Mouse (Mus musculus) ovary, postnatal 36 days (tissue): Measurements from ENCODE around the gene Ncf1.

Experiments used
- DNase-seq: peaks from one replicate; pipeline ENCODE4 v3.0.0; 2022; ENCODE audit warnings: low spot score, mixed read lengths

Ncf1 gene

DNA sequence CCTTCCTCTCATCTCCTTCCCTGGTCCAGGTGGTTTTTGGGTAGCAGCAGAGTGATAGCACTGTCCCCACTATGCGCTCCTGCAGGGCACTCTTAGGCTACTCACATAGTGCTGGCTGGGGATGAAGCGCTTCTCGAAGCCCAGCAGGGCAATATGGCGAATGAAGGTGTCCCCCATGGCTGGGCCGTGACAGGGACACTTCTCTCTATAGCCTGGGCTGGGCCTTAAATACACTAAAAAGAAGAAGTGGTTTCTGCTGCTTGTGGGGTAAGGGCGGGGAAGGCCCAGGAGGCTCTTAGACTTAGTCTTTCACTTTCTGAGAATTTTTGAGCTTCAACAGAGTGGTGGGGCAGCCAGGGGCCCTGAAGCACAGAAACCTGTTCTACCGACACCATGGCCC is at the start of gene Ncf1:
Gene Ncf1, minus strand, starts transcription at position 235 of the 400 bp plus-strand sequence.
- no peak for DNase-seq

DNA sequence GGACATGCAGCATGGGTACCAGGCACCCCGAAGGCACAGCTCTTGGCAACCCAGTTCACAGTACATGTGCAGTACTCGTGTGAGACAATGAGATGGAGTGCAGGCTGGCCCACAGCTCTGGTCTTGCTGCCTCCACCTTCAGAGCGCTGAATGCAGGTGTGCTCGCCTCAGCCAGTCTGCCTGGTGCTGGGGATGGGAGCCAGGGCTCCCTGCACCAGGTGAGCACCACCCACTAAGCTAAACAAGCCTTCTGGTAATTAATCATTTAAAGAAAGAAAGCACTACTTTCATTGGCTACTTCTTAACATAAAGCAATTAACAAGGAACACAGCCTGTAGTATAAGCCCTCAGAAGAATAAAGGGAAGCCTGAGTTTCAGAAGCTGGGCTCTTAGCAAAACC is 47.7 kb upstream of the Ncf1 start:
- DNase-seq = no peak

DNA sequence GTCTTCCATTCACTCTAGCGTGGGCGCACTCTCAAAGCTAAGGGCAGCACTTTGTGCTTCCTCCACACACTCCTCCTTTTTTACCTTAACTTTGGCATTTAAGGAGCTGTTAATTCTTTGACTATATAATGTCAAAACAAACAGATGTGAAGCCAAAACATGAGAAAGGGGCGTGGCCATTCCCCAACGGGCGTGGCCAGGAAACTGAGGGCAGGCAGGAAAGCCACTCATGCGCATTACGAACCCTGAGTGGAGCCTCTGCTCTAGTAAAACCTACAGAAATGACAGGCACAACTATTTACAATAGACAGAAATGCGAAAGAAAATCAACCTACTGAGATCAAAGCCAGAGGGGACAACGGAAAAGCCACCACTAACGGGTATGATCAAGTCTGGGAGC is 46.1 kb upstream of the Ncf1 start:
- DNase-seq = no peak

DNA sequence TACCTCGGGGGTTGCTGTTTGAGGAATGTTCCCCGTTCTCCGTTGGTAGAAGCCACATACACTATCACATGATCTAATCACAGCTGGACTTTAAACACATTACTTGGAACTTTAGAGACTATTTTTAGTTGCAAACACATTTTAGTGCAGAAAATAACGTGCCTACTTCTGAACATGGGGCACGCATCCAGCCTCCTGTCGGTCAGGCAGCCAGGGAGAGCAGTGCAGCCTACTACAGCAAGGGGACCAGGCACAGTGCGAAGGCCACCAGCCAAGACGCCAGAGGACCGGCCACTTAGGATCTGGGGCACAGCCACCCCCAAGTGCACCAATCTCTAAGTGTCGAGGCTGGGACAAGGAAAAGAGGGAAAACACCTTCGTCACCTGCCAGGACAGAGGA is 45.6 kb upstream of the Ncf1 start:
- no peak for DNase-seq

DNA sequence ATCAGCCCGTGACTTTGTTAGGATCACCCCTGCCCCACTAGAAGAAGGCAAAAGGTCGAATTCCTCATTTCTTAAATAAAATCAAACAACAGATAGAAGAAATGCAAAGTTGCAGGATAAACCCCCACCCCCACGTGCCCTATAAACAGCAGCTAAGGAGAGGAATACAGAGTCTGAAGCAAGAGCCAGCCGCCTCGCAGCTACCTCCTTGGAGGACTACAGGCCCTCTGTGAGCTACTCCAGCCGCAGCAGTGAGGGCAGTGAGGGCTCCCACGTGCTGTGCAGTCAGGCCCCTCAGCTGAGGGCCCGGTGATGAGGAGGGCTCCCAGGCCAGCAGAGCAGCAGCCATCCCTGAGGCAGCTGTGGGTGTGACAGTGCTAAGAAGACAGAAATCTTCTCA is 44.3 kb upstream of the Ncf1 start:
- DNase-seq = no peak

DNA sequence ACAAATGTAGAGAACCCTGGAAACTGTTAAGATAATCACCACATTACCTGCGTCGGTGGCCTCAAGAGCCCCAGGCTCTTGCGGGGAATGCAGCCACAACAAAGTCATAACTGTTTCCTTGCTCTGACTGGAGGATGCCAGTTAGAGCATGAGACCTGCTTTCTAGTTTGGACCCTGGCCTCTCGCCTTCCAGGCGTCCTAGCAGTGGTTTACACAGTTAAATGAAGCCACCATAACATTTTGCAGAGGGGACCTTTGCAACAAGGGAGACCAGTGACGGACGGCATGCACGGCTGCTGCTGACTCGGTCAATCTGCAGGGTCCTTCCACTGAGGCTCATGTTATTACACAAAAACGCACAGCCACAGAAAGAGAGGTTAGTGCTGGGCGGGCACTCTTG is 43.3 kb upstream of the Ncf1 start:
- DNase-seq = no peak

DNA sequence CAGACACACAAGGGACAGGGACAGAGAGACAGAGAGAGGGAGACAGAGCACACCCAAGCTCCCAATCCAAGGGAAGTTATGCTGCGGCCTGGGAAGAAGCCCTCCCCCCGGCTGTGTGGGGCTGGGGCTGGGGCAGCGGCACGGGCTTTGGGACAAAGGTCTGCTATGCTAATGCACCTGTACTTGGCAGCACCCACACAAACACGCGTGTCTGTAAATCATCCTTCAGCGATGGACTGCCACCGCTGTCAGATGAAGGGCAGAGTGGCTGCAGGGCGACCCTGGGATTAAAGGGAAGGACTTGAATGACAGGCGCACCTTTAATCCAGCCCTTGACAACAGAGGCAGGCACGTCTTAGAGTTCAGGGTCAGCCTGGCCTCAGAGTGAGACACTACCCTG is 42.0 kb upstream of the Ncf1 start:
- no peak for DNase-seq

DNA sequence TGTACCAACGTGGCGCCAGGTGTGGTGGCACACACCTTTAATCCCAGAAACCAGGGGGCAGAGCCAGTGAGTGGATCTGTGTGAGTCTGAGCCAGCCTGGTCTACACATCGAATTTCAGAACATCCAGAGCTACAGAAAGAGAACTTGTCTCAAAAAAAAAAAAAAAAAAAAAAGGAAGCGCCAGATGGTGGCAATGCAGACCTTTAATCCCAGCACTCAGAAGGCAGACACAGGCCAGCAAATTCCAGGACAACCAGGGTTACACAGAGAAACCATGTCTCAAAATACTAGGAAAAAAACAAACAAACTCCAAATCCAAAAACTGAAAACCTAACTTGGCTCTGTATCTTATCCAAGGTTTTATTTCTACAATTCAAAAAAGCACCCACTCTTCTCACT is 41.1 kb upstream of the Ncf1 start:
- DNase-seq = no peak

DNA sequence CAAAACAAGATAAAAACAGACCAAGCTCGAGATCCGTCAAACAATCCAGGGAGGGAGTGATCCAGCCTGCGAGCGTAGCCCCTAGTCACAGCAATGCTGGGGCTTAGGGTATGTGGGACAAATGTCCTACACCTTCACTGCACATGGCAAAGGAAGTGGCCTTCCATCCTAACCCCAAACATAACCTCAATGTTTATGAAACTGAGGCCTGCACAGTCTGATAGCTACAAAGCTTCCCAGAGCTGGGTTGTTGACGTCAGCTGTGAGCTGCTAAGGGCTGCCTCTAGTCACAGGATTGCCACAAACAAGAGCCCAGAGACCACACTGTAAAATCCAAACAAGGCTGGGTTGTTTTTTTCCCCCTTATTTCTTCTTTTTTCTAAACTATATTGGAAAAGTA is 40.3 kb upstream of the Ncf1 start:
- no peak for DNase-seq

DNA sequence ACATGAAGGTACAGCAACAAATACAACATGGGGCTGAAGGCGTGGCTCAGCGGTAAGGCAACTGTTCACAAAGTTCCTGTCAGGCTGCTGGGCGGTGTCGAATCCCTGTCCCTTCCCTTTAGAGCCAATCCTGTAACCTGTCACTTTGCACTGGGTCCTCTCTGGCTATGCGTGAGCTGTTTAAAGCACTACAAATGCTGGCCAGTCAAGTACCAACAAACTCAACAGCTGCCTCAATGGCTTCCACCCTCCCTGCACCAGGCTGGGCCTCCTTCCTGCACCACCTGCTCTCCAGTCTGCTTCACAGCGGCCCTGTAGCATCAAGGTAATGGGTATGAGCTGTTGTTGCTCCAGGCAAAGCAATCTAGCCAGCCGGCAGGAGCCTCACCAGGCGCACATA is 39.3 kb upstream of the Ncf1 start:
- DNase-seq = no peak

DNA sequence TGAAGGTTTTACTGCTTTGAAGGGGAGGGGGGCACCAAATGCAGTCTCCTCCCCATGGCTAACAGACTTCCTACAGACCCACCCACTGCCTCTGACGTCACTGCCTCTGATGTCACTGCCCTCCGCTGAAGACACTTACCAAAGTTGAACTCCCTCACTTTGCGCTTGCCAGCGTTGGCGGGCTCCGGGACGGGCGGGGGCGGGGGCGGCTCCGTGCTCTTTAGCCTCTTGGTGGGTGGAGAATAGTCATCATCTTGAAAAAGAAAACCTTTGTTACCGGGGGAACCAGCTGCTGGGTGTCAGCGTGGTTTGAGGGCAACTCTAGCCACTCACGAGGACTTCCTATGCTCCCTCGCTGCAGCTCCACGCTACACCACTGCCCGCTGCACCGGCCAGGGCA is 37.0 kb upstream of the Ncf1 start:
- DNase-seq = no peak

DNA sequence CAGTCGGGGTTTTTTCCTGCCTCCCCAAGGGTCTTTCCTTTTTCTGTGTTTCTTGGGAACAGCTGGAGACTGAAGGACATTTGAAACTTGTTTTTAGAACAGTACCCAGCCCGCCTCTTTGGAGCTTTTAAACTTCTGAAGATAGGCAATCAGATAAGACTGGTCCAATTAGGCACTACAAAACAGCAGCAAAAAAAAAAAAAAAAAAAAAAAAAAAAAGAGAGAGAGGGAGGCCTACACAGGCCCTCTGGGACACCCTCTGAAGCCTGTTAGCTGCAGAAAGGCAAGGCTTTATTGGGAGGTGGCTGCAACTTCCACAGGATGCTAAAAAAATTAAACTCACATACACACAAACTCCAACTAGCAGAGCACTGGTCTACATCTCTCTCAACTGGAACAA is 36.5 kb upstream of the Ncf1 start:
- DNase-seq = no peak

DNA sequence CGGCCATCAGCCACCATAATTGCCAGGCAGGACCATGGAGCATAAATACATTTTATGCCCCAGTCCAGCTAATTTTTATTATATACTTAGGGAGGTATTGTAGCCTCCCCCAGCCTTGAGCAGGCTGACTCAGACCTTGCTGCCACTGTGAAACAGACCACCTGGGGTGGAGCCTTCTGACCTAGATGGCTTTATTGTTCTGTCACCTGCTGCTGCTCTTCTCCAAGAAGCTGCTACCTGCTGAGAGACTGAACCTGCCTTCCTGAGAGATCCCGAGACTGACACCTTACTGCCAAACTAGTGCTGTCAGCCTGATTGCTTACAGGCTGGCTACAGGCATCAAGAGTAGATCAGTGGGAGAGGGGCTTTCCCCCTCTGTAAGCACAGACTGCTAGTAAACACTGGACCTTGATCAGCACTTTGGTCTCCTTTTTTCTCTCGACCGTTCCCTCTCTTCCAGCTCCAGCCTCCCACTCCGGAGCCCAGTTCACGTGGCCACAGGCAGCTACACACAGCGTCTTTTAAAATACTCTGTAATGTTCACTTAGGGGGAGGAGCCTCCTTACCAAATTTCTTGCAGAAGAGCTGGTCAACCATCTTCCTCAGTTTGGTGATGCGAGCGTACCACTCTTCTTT is 30.7 kb upstream of the Ncf1 start:
- no peak for DNase-seq

DNA sequence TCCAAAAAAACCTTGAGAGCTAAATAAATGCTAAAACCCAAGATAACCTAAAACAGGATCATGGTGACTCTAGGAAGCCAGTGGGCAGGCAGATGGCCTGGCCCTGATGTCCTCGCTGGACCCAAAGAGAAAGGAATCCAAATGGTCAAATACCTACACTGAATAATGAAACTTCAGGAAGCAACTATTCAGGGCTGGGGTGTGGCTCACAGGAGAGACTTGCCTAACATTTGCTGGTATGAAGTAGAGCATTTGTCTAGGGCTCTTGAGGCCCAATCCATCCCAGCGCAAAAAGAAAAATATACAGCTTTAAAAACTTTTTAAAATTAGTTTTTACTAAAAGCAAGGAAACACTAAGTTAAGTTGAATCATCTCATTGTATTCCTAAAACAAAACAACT is 29.5 kb upstream of the Ncf1 start:
- no peak for DNase-seq

DNA sequence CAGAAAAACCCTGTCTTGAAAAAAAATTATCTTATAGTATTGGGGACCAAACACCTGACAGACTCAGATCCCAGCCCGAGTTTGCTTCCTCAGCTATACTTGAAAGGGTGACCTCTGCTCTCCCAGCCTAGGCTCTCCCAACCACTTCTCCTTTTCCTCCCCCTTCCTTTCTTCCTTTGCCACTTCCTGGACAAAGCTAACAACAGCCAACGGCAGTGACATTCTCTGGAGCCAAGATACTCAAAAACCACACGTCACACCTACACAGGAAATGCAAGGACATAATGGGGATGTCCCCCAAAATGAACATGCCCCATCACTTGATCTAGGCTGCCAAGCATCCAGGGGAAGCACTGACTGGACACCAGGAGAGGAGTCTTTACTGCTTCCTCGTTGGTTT is 29.0 kb upstream of the Ncf1 start:
- no peak for DNase-seq

DNA sequence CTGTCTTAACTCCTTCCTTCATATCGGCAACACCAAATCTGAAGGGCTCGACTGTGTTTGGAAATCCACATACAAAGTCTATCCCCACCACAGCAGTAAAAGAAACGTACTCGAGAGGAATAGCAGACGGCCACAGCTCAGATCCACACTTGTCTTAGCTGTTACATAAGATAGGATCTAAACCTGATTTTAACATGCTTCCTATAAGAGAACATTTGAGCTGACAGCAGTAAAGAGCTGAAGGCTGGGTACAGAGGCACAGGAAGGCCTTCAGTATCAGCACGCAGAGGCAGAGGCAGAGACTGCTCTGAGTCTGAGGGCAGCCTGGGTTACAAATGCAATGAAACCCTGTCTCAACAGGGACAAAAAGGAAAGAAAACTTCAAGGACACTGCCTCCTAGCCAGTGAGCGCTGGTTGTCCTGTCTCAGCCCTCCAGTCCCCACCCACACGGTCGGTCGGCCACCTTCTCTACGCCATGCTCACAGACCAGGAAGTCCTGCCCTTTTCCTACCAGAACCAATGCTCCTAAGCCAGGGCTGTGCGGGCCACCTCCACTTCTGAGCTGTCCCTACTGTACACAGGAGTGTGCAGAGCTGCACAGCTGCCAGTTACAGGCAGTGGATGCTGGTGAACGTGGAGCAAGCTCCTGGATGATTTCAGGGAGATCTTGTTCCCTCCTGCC is 28.1 kb upstream of the Ncf1 start:
- no peak for DNase-seq

DNA sequence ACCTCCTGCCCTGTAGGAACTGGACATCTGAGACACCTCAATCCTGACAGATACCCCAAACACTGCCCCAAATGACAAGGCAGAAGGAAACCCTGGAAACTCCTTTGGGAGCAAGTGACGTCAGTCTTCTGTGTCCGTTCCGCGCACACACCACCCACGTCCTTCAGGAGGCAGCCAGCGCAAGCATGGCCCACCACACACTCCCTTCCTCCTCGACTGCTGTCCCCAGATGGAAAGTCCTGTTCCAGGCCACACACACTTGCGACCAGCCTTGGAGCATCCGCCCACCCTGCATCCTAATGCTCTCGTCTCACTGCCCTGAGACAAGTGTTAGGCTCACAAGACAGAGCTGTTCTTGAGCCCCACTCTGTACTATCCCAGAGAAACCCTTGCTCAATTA is 25.9 kb upstream of the Ncf1 start:
- no peak for DNase-seq

DNA sequence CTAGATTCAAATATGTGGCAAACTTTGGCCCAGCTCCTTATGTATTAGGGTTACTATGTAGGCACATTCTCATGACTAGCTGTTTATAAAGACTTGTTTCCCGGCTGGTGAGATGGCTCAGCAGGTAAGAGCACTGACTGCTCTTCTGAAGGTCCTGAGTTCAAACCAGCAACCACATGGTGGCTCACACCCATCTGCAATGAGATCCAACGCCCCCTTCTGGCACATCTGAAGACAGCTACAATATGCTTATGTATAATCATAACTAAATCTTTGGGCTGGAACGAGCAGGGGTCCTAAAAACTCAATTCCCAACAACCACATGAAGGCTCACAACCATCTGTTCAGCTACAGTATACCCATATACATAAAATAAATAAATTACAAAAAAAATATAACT is 24.4 kb upstream of the Ncf1 start:
- DNase-seq = no peak

DNA sequence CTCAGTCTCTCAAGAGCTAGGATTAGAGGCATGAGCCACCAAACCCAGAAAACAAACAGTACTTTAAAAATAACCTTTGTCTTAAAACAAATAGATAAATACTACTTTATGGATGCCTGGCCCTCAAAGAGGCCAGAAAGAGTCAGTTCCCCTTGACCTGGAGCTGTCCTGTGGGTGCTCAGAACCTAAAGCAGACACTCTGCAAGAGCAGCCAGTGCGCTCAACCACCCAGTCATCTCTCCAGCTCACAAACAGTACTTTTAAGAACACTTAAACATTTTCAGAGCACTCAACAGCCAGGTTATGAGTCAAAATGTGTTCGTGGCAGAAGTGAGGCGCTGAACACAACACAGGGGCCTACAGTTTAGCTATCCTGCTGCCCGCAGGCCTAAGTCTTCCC is 21.7 kb upstream of the Ncf1 start:
- no peak for DNase-seq

DNA sequence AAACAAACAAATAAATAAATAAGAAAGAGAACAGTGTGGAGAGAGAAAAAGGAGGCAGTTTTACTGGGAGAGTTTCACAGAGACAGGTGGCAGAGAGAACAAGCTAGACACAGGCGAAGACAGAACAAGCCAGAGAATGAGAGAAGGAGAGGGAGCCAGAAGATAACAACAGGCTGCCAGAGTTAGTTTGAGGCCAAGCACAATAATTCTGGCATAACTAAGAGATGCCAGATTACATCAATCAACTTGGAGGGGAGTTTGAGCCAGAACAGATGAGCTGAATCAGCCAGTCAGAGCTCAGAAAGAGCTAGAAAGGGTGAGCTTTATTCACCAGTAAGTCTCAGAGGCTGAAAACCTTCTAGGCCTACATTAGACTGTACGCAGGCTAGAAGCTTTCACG is 21.2 kb upstream of the Ncf1 start:
- no peak for DNase-seq

DNA sequence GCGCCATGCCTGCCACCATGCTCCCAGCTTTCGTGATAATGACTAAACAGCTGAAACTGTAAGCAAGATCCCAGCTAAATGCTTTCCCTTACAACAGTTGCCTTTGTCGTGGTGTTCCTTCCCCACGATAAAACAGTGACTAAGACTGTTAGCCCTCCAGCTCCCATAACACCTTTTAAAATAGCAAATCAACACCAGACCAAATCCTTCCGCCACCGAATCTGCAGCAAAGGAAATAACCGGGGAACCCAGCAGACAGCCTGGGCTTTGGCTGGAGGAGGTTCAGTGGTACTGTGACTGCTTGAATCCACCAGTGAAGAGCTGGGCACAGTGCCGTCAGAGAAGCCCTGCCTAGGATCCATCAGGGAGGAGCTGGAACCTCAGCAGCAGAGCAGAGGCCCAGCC is 19.8 kb upstream of the Ncf1 start:
- no peak for DNase-seq

DNA sequence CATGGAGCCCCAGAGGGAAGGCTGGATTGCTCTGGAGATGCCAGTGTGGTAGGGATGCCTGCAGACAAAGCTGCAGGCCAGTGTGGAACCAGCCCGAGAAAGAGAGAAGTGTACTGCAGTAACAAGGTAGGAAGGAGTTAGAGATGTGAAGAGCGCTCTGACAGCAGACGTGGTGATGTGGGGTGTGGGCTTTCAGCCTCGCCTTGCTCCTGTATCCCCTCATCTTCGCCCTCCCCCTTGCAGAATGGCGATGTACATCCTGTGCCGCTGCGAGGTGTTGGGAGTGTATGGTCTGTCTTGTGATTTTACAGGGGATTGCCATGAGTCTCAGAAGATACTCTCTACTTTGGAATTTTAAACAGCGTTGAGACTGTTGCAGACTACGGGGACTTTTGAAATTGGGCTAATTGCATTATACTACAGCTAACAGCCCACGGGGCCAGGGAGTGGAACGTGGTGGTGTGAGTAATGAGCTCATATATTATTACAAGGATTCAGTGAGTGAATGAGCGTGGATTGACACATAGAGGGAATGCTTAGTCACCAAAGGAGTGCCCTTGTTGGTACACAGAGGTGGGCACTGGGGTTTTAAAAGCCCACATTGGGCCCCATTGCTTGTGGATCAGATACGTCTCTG is 19.3 kb upstream of the Ncf1 start:
- DNase-seq = no peak

DNA sequence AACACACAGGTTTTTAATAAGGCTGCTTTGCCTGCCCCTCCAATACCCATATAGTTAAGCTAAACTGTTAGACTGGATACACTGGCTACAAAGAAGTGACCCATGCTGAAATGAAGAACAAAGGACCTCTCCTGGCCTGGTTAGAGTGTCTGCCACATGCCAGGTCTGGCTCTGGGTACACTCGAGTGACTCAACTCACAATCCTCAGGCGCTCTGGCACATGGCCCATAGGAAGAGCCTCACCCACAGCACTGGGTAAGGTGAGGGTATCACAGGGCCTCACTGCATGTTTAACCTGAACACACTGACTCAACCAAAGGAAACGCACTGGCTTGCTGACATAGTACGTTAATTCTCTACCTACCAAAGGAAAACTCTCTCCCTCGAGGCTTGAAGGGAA is 16.7 kb upstream of the Ncf1 start:
- DNase-seq = no peak

DNA sequence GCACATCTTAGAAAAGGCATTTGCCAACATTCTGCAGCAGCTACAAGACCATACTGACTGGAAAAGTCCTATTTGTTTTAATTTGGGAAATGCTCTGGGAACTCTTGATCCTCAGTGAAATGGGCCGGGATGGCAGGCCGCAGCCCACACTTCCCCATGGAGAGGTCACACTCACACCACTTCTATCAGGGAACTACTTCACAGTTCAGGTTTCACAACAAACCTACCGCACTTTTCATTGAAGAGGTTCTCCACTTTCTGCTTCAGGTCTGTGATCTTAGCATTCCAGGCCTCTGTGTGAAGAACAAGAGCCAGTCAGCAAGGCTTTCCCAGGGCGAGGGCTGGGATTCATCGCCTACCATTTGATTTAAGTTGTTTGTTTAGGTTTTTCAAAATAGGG is 15.5 kb upstream of the Ncf1 start:
- no peak for DNase-seq
